Mouse (Mus musculus): Measurements from ENCODE around the gene Fcgr4. TPM values are rescaled to one million over a fixed set of nuclear protein-coding genes. Genes with fewer than 3 reads are reported as not detected.
"Not testable (repeated sequence)": the region's sequence is repeated elsewhere in the genome, so short reads cannot be mapped to it uniquely, and the experiment has no call there.

The Fcgr4 gene
- total and polyA plus RNA-seq, 2 experiments from 2014 or later, result 0.25 TPM; not detected in 1

DNA sequence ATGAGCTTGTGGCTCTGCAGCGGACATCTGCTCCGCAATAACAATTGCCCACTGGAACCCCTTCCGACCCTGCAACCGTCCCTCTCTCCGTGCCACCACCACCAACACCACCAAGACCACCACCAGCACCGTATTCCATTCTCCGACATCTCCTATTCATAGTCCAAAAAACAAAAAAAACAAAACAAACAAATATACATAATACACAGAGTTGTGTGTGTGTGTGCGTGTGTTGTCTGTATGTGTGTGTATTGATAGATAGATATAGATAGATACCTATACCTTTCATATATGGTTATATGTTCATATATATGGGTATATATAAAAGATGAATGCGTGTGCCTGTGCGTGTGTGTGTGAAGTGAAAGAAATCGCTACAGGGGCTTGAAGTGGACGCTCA lies 59.7 kb downstream of the Fcgr4 start:
- not testable (repeated sequence) for H3K9ac ChIP-seq (replicated peaks; ENCODE audit: low read length, poor library complexity, severe bottlenecking); H3K27ac ChIP-seq (ENCODE audit: low read depth, low read length); H3K27me3 ChIP-seq (ENCODE audit: insufficient read depth, low read length); H3K4me1 ChIP-seq (ENCODE audit: insufficient read depth, low read length); DNase-seq (ENCODE audit: low spot score); H3K9me3 ChIP-seq (ENCODE audit: low read length); ATAC-seq (ENCODE audit: low FRiP score); H3K36me3 ChIP-seq (ENCODE audit: insufficient read depth, low read length)
- H3K4me2 ChIP-seq (ENCODE audit: low read depth, low read length, poor library complexity, severe bottlenecking), result peak overlapping the region; percentile 32; the same call in 1 of the 2 replicates
- WGBS, result 19% methylated on average over 11 of the region's 12 CpGs
- H3K4me3 ChIP-seq (ENCODE audit: low read depth, low read length), result peak overlapping the region; percentile 19

- 0% methylated on average over 1 of the region's 35 CpGs for WGBS
- H3K4me1 ChIP-seq (ENCODE audit: insufficient read depth, low read length); H3K9ac ChIP-seq (replicated peaks; ENCODE audit: low read length, poor library complexity, severe bottlenecking); H3K27me3 ChIP-seq (ENCODE audit: insufficient read depth, low read length); DNase-seq (ENCODE audit: low spot score); H3K4me3 ChIP-seq (ENCODE audit: low read depth, low read length); H3K9me3 ChIP-seq (ENCODE audit: low read length); H3K36me3 ChIP-seq (ENCODE audit: insufficient read depth, low read length); H3K4me2 ChIP-seq (ENCODE audit: low read depth, low read length, poor library complexity, severe bottlenecking); H3K27ac ChIP-seq (ENCODE audit: low read depth, low read length): not testable (repeated sequence)
- peak; percentile 29 for ATAC-seq (ENCODE audit: low FRiP score)
Observed at GRCm38 (mm10) chr1:171079345-171079744, 60.6 kb downstream of the Fcgr4 start.

Small RNAs within 50 kb of the gene (microRNA-seq; reads per million reads assigned to microRNA genes)
- gene Gm27552 (ENCODE audit: borderline number of aligned reads), result not detected
- gene Mir6546 (ENCODE audit: borderline number of aligned reads), result 1.3 reads per million

Other genes with a start within 250 kb of the Fcgr4 start
- gene Atf6, start 151.1 kb upstream of the Fcgr4 start, total RNA-seq (2014; rRNA removed), result 17.4 and 21.0 TPM in 2 replicates
- gene Atf6, start 151.1 kb upstream of the Fcgr4 start, polyA plus RNA-seq (2015; fragmentation: Nextera tagmentation; extraction: Ambion mirVana), result 5.4 and 5.5 TPM in 2 replicates
- gene Gm26620, start 133.9 kb upstream of the Fcgr4 start, total RNA-seq (2014; rRNA removed), result 1.6 and 1.9 TPM in 2 replicates
- gene Gm26620, start 133.9 kb upstream of the Fcgr4 start, polyA plus RNA-seq (2015; fragmentation: Nextera tagmentation; extraction: Ambion mirVana), result 0.77 and 1.2 TPM in 2 replicates
- gene Dusp12, start 133.4 kb upstream of the Fcgr4 start, total RNA-seq (2014; rRNA removed), result 43.3 and 44.1 TPM in 2 replicates
- gene Dusp12, start 133.4 kb upstream of the Fcgr4 start, polyA plus RNA-seq (2015; fragmentation: Nextera tagmentation; extraction: Ambion mirVana), result 38.0 and 39.6 TPM in 2 replicates
- gene Fcrlb, start 106.0 kb upstream of the Fcgr4 start, total RNA-seq (2014; rRNA removed), result 1.7 and 2.2 TPM in 2 replicates
- gene Fcrlb, start 106.0 kb upstream of the Fcgr4 start, polyA plus RNA-seq (2015; fragmentation: Nextera tagmentation; extraction: Ambion mirVana), result 1.3 and 1.8 TPM in 2 replicates
- not detected in 2 replicates for gene Fcrla, start 91.3 kb upstream of the Fcgr4 start, total RNA-seq (2014; rRNA removed)
- gene Fcrla, start 91.3 kb upstream of the Fcgr4 start, polyA plus RNA-seq (2015; fragmentation: Nextera tagmentation; extraction: Ambion mirVana), result not detected in 2 replicates
- gene Fcgr2b, start 42.4 kb upstream of the Fcgr4 start, total RNA-seq (2014; rRNA removed), result 1.8 and 6.6 TPM in 2 replicates
- gene Fcgr2b, start 42.4 kb upstream of the Fcgr4 start, polyA plus RNA-seq (2015; fragmentation: Nextera tagmentation; extraction: Ambion mirVana), result 2.1 and 3.6 TPM in 2 replicates
- 18.1 and 19.8 TPM in 2 replicates for gene Fcgr3, start 46.0 kb downstream of the Fcgr4 start, total RNA-seq (2014; rRNA removed)
- 12.8 and 14.2 TPM in 2 replicates for gene Fcgr3, start 46.0 kb downstream of the Fcgr4 start, polyA plus RNA-seq (2015; fragmentation: Nextera tagmentation; extraction: Ambion mirVana)
- gene Cfap126, start 95.0 kb downstream of the Fcgr4 start, total RNA-seq (2014; rRNA removed), result 0.38 and 1.5 TPM in 2 replicates
- 6.0 and 8.1 TPM in 2 replicates for gene Cfap126, start 95.0 kb downstream of the Fcgr4 start, polyA plus RNA-seq (2015; fragmentation: Nextera tagmentation; extraction: Ambion mirVana)
- 263 TPM in 2 replicates for gene Sdhc, start 131.7 kb downstream of the Fcgr4 start, total RNA-seq (2014; rRNA removed)
- 313 and 326 TPM in 2 replicates for gene Sdhc, start 131.7 kb downstream of the Fcgr4 start, polyA plus RNA-seq (2015; fragmentation: Nextera tagmentation; extraction: Ambion mirVana)
- 0.49 and 0.90 TPM in 2 replicates for gene Mpz, start 131.8 kb downstream of the Fcgr4 start, total RNA-seq (2014; rRNA removed)
- gene Mpz, start 131.8 kb downstream of the Fcgr4 start, polyA plus RNA-seq (2015; fragmentation: Nextera tagmentation; extraction: Ambion mirVana), result 0.63 and 0.67 TPM in 2 replicates
- 16.9 and 22.1 TPM in 2 replicates for gene Pcp4l1, start 177.3 kb downstream of the Fcgr4 start, total RNA-seq (2014; rRNA removed)
- 24.1 and 29.1 TPM in 2 replicates for gene Pcp4l1, start 177.3 kb downstream of the Fcgr4 start, polyA plus RNA-seq (2015; fragmentation: Nextera tagmentation; extraction: Ambion mirVana)
- 0.11 TPM in 1 of 2 replicates, not detected in the other for gene Nr1i3, start 195.1 kb downstream of the Fcgr4 start, total RNA-seq (2014; rRNA removed)
- gene Nr1i3, start 195.1 kb downstream of the Fcgr4 start, polyA plus RNA-seq (2015; fragmentation: Nextera tagmentation; extraction: Ambion mirVana), result 0.19 and 0.23 TPM in 2 replicates
- 49.8 and 57.6 TPM in 2 replicates for gene Tomm40l, start 203.6 kb downstream of the Fcgr4 start, total RNA-seq (2014; rRNA removed)
- 33.9 and 44.6 TPM in 2 replicates for gene Tomm40l, start 203.6 kb downstream of the Fcgr4 start, polyA plus RNA-seq (2015; fragmentation: Nextera tagmentation; extraction: Ambion mirVana)
- 3.7 TPM in 1 of 2 replicates, not detected in the other for gene Apoa2, start 206.1 kb downstream of the Fcgr4 start, total RNA-seq (2014; rRNA removed)
- 5.2 and 7.2 TPM in 2 replicates for gene Apoa2, start 206.1 kb downstream of the Fcgr4 start, polyA plus RNA-seq (2015; fragmentation: Nextera tagmentation; extraction: Ambion mirVana)
- gene Fcer1g, start 215.4 kb downstream of the Fcgr4 start, total RNA-seq (2014; rRNA removed), result 21.3 and 25.9 TPM in 2 replicates
- 30.5 and 31.1 TPM in 2 replicates for gene Fcer1g, start 215.4 kb downstream of the Fcgr4 start, polyA plus RNA-seq (2015; fragmentation: Nextera tagmentation; extraction: Ambion mirVana)
- gene Adamts4, start 231.5 kb downstream of the Fcgr4 start, total RNA-seq (2014; rRNA removed), result 5.2 and 8.2 TPM in 2 replicates
- gene Adamts4, start 231.5 kb downstream of the Fcgr4 start, polyA plus RNA-seq (2015; fragmentation: Nextera tagmentation; extraction: Ambion mirVana), result 3.4 and 4.2 TPM in 2 replicates
- 224 and 230 TPM in 2 replicates for gene Ndufs2, start 232.5 kb downstream of the Fcgr4 start, total RNA-seq (2014; rRNA removed)
- gene Ndufs2, start 232.5 kb downstream of the Fcgr4 start, polyA plus RNA-seq (2015; fragmentation: Nextera tagmentation; extraction: Ambion mirVana), result 221 and 244 TPM in 2 replicates

Data from midbrain, postnatal 0 days (tissue).